Comparison of ENCODE assay signal across 12 mouse cellular contexts in genomic region chr19:45530200-45530995, GRCm38 (mm10). TPM values are rescaled to one million over a fixed set of nuclear protein-coding genes. Genes with fewer than 3 reads are reported as not detected.
A peak's percentile ranks its signal among the peaks of the same experiment; 100 is the strongest.
DNase-seq lines count a peak whose midpoint lies in the region; ATAC-seq and TF ChIP-seq lines count a peak whose summit lies in the region.
"Had no signal": no experiment of that assay in that cellular context is flagged by ENCODE, and none has a peak within 500 bp of the region (broad histone marks: within the 10 kb centered on the region; RNA-seq: fewer than 3 reads in every experiment).

No protein-coding gene starts in this region.

- H3K4me2 ChIP-seq in liver, embryonic 13.5 days: no peak overlapping the region
- H3K4me2 ChIP-seq: embryonic facial prominence, embryonic 13.5 days; neural tube, embryonic 12.5 days had no signal

- DNase-seq in gastrocnemius, adult 2 months: peak; percentile 55
- no peak for DNase-seq in gastrocnemius, postnatal 4 days (ENCODE audit: low spot score in 2 of 2)
- peak; percentile 45 to 58 for DNase-seq in heart, adult 2 months
- no peak for DNase-seq in liver, embryonic 13.5 days
- DNase-seq in frontal cortex, postnatal 25 days (ENCODE audit: low spot score in 2 of 2): no peak
- DNase-seq in retina, postnatal 1 day: no peak
- DNase-seq in left cerebral cortex, postnatal 10 days (ENCODE audit: extremely low spot score in 1 of 2, low spot score in 2 of 2): no peak
- DNase-seq: spleen, adult 18-20 months had no signal

- H3K9ac ChIP-seq in heart, adult 2 months (ENCODE audit: low read depth, low read length): no peak overlapping the region
- H3K9ac ChIP-seq in liver, embryonic 13.5 days: no peak overlapping the region
- H3K9ac ChIP-seq: embryonic facial prominence, embryonic 13.5 days; neural tube, embryonic 12.5 days had no signal

- TF ChIP-seq CTCF in gastrocnemius, adult 2 months (IDR thresholded peaks at IDR 0.05): no peak
- TF ChIP-seq CTCF in heart, adult 2 months (IDR thresholded peaks at IDR 0.05): no peak

- H3K9me3 ChIP-seq in liver, embryonic 13.5 days (replicated peaks): no peaks in the 10 kb centered on the region
- H3K9me3 ChIP-seq: embryonic facial prominence, embryonic 13.5 days; neural tube, embryonic 12.5 days had no signal

- no peak for TF ChIP-seq POLR2A in heart, adult 2 months (IDR thresholded peaks at IDR 0.05; ENCODE audit: insufficient read depth, low read depth, low read length)

- 62% methylated on average over 15 of the region's 15 CpGs for WGBS in heart, adult 2 months
- WGBS in liver, embryonic 13.5 days (ENCODE audit: insufficient replicate concordance): 47% methylated on average over 15 of the region's 15 CpGs

- TF ChIP-seq EP300 in heart, adult 2 months (IDR thresholded peaks at IDR 0.05; ENCODE audit: insufficient read depth, low read depth, low read length): no peak

- H3K27me3 ChIP-seq in heart, adult 2 months (ENCODE audit: control insufficient read depth, insufficient read depth, low read length): no peaks in the 10 kb centered on the region
- H3K27me3 ChIP-seq in liver, embryonic 13.5 days: no peaks in the 10 kb centered on the region
- H3K27me3 ChIP-seq: embryonic facial prominence, embryonic 13.5 days; neural tube, embryonic 12.5 days; Patski had no signal

- intact Hi-C loops in gastrocnemius, adult 2 months (cut with DNase I): no loop called here
- intact Hi-C loops in heart, adult 2 months (cut with DNase I): no loop called here
- intact Hi-C loops in left cerebral cortex, postnatal 10 days (cut with DNase I): no loop called here

- no peak overlapping the region for H3K27ac ChIP-seq in gastrocnemius, adult 2 months
- H3K27ac ChIP-seq in heart, adult 2 months: no peak overlapping the region
- peak overlapping the region; percentile 14; the same call in 1 of the 2 replicates for H3K27ac ChIP-seq in liver, embryonic 13.5 days
- H3K27ac ChIP-seq: embryonic facial prominence, embryonic 13.5 days; neural tube, embryonic 12.5 days had no signal

- H3K36me3 ChIP-seq in heart, adult 2 months (ENCODE audit: control insufficient read depth, insufficient read depth, low read length): no peaks in the 10 kb centered on the region
- peaks cover 49% of the 10 kb centered on the region for H3K36me3 ChIP-seq in liver, embryonic 13.5 days

- no peak overlapping the region for H3K4me3 ChIP-seq in gastrocnemius, adult 2 months
- H3K4me3 ChIP-seq in heart, adult 2 months: no peak overlapping the region
- no peak overlapping the region for H3K4me3 ChIP-seq in liver, embryonic 13.5 days (replicated peaks)
- H3K4me3 ChIP-seq: embryonic facial prominence, embryonic 13.5 days; neural tube, embryonic 12.5 days had no signal

- no peaks in the 10 kb centered on the region for H3K79me2 ChIP-seq in heart, adult 2 months (replicated peaks; ENCODE audit: control insufficient read depth, insufficient read depth, low read length)

- peaks cover 2% of the 10 kb centered on the region; the same call in 1 of the 2 replicates for H3K4me1 ChIP-seq in heart, adult 2 months (ENCODE audit: control insufficient read depth, insufficient read depth, low read length)
- peaks cover 55% of the 10 kb centered on the region for H3K4me1 ChIP-seq in liver, embryonic 13.5 days (replicated peaks)
- H3K4me1 ChIP-seq: embryonic facial prominence, embryonic 13.5 days had no signal

- peak; percentile 21; the same call in 1 of the 2 replicates for ATAC-seq in liver, embryonic 13.5 days (ENCODE audit: low read depth)
- ATAC-seq in monocyte, adult 5-6 weeks (replicated peaks; ENCODE audit: insufficient number of reproducible peaks, low FRiP score, low TSS enrichment, poor library complexity, severe bottlenecking): 0 out of 2 replicates have a peak, but pooled peaks have one; percentile 25
- ATAC-seq: Patski had no signal

RNA-seq across cellular contexts. Expression of gene Poll, which starts 29.9 kb away (rescaled TPM):
- 10 to 100 TPM; 13.5 to 16.0 TPM for total RNA-seq in gastrocnemius, adult 2 months (2021)
- 10 to 100 TPM in 1 of 2 experiments, 1 to 10 TPM in 1; 8.5 to 10.6 TPM for total RNA-seq in gastrocnemius, postnatal 4 days (2021)
- total RNA-seq in heart, adult 2 months (2021): 1 to 10 TPM; 9.7 to 9.8 TPM
- polyA plus RNA-seq in heart, adult 2 months (2012; rRNA removed): 9.5 and 10.7 TPM in 2 replicates
- 6.7 and 7.1 TPM in 2 replicates for polyA plus RNA-seq in liver, embryonic 13.5 days (2015; fragmentation: Nextera tagmentation; extraction: Ambion mirVana)
- 4.7 to 6.3 TPM (median 5.7 TPM) in 3 replicates for total RNA-seq in monocyte, adult 5-6 weeks (2017)
- total RNA-seq in left cerebral cortex, postnatal 10 days (2021): 1 to 10 TPM; 5.4 to 5.8 TPM

RNA-seq across cellular contexts. Expression of gene Gm17018, which starts 30.0 kb away (rescaled TPM):
- 10 to 100 TPM; 19.5 to 19.6 TPM for total RNA-seq in gastrocnemius, adult 2 months (2021)
- 10 to 100 TPM; 13.1 to 13.6 TPM for total RNA-seq in gastrocnemius, postnatal 4 days (2021)
- 10 to 100 TPM; 22.1 to 22.4 TPM for total RNA-seq in heart, adult 2 months (2021)
- polyA plus RNA-seq in heart, adult 2 months (2012; rRNA removed): 6.1 and 10.2 TPM in 2 replicates
- 19.9 and 21.5 TPM in 2 replicates for polyA plus RNA-seq in liver, embryonic 13.5 days (2015; fragmentation: Nextera tagmentation; extraction: Ambion mirVana)
- total RNA-seq in monocyte, adult 5-6 weeks (2017): 16.6 to 18.7 TPM (median 16.9 TPM) in 3 replicates
- 10 to 100 TPM; 55.4 to 58.4 TPM for total RNA-seq in left cerebral cortex, postnatal 10 days (2021)

Comparison
In these comparisons a context has a peak if more than half of its experiments do, and no peak if none do; other contexts are left out.
1. DNase-seq: peak in gastrocnemius, adult 2 months (single experiment) and heart, adult 2 months (2 of 2); none in gastrocnemius, postnatal 4 days (0 of 2), liver, embryonic 13.5 days (single experiment), frontal cortex, postnatal 25 days (0 of 2), retina, postnatal 1 day (single experiment) and left cerebral cortex, postnatal 10 days (0 of 2).